Mouse (Mus musculus) gastrocnemius, postnatal 14 days (tissue): Measurements from ENCODE around the gene Tipin. TPM values are rescaled to one million over a fixed set of nuclear protein-coding genes. Genes with fewer than 3 reads are reported as not detected.

Experiments used
- DNase-seq: peaks from one replicate; pipeline ENCODE4 v3.0.0; 2021; ENCODE audit warnings: mixed read lengths
- intact Hi-C: fragments of 180-260 bp; cut with DNase I; formaldehyde crosslinking; loops from one replicate; pipeline ENCODE4 v1.15.1; 2025; ENCODE audit warnings: low total_unique reads
- long read RNA-seq, 2 experiments: library from polyadenylated mRNA; stranded (forward); transcript quantifications; one replicate each; pipeline ENCODE4 v2.0.0; 2021
- total RNA-seq, 2 experiments: library from RNA; stranded (reverse); gene quantifications; 2 replicates each; pipeline ENCODE4 v1.2.3; 2021

Gene Tipin
- 10 to 100 TPM; 12.3 to 17.6 TPM for total RNA-seq
- long read RNA-seq, experiment 1, partial matches to known transcripts = 1 of 13 reads
- long read RNA-seq, experiment 1, other reads (novel, unspliced or antisense) = 9 of 13 reads
- long read RNA-seq, experiment 2, partial matches to known transcripts = 1 of 23 reads
- long read RNA-seq, experiment 2, other reads (novel, unspliced or antisense) = 15 of 23 reads

GRCm38 (mm10) chr9:64281105-64281780, at the start of gene Tipin:
TSS of gene Tipin (plus strand) at chr9:64281581.
- intact Hi-C loops = no loop called here
- DNase-seq = peak; percentile 95

- no peak for DNase-seq
- intact Hi-C loops = no loop called here
Measured at GRCm38 (mm10) chr9:64231674-64232073, 49.7 kb upstream of the Tipin start.

- DNase-seq = peak; percentile 40
Measured at GRCm38 (mm10) chr9:64232257-64232957, 49.0 kb upstream of the Tipin start.

GRCm38 (mm10) chr9:64233656-64234055, 47.7 kb upstream of the Tipin start:
- no peak for DNase-seq
- intact Hi-C loops = no loop called here

More at GRCm38 (mm10) chr9:64232257-64232957, 49.0 kb upstream of the Tipin start:
- intact Hi-C loops = no loop called here

- DNase-seq = no peak
- intact Hi-C loops = no loop called here
Measured at GRCm38 (mm10) chr9:64234768-64235435, 46.5 kb upstream of the Tipin start, which contains the start of gene Uchl4. TSS of gene Uchl4 (plus strand) at chr9:64235201.

- DNase-seq = no peak
- intact Hi-C loops = no loop called here
Measured at GRCm38 (mm10) chr9:64236056-64236455, 45.3 kb upstream of the Tipin start.

GRCm38 (mm10) chr9:64240116-64240515, 41.3 kb upstream of the Tipin start:
- no peak for DNase-seq
- intact Hi-C loops = no loop called here

GRCm38 (mm10) chr9:64240681-64241080, 40.7 kb upstream of the Tipin start:
- intact Hi-C loops = no loop called here
- DNase-seq = peak; percentile 39

- intact Hi-C loops = no loop called here
- no peak for DNase-seq
Measured at GRCm38 (mm10) chr9:64242381-64242831, 39.0 kb upstream of the Tipin start.

GRCm38 (mm10) chr9:64249371-64249770, 32.0 kb upstream of the Tipin start:
- intact Hi-C loops = no loop called here
- DNase-seq = no peak

- no peak for DNase-seq
- intact Hi-C loops = no loop called here
Measured at GRCm38 (mm10) chr9:64250111-64250730, 31.2 kb upstream of the Tipin start.

- no peak for DNase-seq
- intact Hi-C loops = no loop called here
Measured at GRCm38 (mm10) chr9:64252591-64253020, 28.8 kb upstream of the Tipin start.

- DNase-seq = peak; percentile 100
- intact Hi-C loops = no loop called here
Measured at GRCm38 (mm10) chr9:64253021-64253904, 28.1 kb upstream of the Tipin start, which contains the start of gene Map2k1. TSS of gene Map2k1 (minus strand) at chr9:64253631.

- intact Hi-C loops = loop anchor here (5.0 kb wide), 1 partner anchor 73 kb away; no protein-coding TSS in a partner anchor
- DNase-seq = no peak
Measured at GRCm38 (mm10) chr9:64255422-64255821, 26.0 kb upstream of the Tipin start.

- intact Hi-C loops = loop anchor here (5.0 kb wide), 1 partner anchor 74 kb away; no protein-coding TSS in a partner anchor
- DNase-seq = no peak
Measured at GRCm38 (mm10) chr9:64256204-64256603, 25.2 kb upstream of the Tipin start.

- intact Hi-C loops = loop anchor here (5.0 kb wide), 1 partner anchor 78 kb away; no protein-coding TSS in a partner anchor
- no peak for DNase-seq
Measured at GRCm38 (mm10) chr9:64259906-64260305, 21.5 kb upstream of the Tipin start.

- no peak for DNase-seq
- intact Hi-C loops = no loop called here
Measured at GRCm38 (mm10) chr9:64261023-64261422, 20.4 kb upstream of the Tipin start.

- intact Hi-C loops = no loop called here
- no peak for DNase-seq
Measured at GRCm38 (mm10) chr9:64264813-64265212, 16.6 kb upstream of the Tipin start.
